Mouse (Mus musculus): ENCODE data around the gene Retreg3. TPM values are rescaled to one million over a fixed set of nuclear protein-coding genes. Genes with fewer than 3 reads are reported as not detected.
A peak's percentile ranks its signal among the peaks of the same experiment; 100 is the strongest.
"Not testable (repeated sequence)": the region's sequence is repeated elsewhere in the genome, so short reads cannot be mapped to it uniquely, and the experiment has no call there.

The Retreg3 gene
- total RNA-seq, 2 experiments from 2014 or later = 34.2 to 36.3 TPM

DNA sequence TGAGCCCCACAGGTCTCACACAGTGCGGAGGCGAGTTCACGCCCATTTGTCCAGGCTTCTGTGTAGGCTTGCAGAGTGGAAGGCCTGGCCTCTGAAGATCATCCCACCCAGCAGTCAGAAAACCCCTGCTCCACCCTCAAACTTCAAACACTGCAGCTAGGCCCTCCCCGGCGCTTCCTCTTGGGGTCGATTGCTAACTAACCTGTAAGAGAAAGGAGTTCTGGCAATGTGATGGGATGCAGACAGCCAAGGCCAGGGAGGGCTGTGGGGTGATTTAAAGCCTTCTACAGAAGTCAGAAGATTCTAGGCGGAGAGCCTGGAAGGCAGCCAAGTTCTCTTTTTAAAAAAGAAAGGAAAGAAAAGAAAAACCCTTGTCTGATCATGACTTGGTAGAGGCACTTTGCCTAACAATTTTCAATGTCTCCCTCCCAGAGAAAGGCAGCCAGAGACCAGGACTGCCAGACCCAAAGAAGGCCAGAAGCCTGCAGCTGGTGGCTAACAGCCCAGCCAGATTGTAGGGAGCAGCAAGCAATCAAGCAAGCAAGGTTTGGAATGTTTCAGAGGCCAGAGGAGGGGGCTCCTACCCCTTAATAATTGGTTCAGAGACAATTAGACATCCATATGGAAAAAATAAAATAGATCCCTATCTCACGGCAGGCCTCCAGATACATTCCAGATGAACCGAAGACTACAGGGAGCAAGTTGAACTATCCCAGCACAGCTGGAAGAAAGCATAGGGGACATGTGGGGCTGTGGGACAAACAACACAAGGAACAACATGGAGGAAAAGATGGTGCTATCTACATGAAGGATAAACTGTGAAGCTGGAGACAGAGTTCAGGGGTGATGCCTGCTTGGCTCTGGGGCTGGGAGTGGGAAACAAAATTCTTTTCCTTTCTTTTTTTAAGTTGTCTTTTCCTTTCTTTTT is 29.7 kb upstream of the Retreg3 start:
- intact Hi-C loops (cut with DNase I) = no loop called here

DNA sequence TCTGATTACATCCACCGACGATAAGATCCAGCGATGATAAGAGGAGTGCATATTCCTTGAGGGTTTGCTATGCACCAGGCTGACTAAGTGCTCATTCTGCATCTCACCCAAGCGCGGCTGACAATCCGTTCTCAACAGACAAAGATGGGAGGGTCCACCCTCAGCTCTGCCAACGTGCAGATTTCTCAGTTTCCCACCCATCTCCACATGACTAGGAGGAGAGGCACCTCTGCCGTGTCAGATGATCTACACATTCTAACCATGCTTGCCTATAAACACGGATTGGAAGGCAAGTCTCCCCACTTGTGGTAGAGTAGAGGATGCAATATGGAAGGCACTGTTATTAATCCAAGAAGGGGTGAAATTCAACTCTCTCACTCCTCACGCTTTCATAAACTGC is 29.1 kb upstream of the Retreg3 start:
- no peak for DNase-seq
- intact Hi-C loops (cut with DNase I) = no loop called here

More for the DNA sequence above, 29.7 kb upstream of the Retreg3 start:
- DNase-seq = peak in 1 of 2 experiments; percentile 58

DNA sequence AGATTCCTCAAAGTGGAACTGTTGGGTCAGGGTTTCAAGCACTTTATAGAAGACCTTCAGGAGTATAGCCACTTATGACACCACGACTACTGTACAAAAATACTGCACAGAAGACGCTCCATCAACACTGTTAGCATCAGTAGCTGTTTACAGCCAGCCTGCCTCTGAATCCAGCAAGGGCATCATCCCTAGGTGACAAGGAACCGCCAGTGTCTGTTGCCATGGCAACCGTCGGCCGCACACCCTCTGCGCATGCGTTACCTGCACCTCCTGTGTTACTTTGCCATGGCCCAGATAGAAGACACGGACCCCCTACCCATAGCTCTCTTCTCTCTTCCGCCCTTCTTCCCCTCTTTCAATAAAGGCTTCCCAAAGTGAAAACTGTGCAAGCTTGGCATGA is 26.7 kb upstream of the Retreg3 start:
- intact Hi-C loops (cut with DNase I) = no loop called here
- DNase-seq = no peak

DNA sequence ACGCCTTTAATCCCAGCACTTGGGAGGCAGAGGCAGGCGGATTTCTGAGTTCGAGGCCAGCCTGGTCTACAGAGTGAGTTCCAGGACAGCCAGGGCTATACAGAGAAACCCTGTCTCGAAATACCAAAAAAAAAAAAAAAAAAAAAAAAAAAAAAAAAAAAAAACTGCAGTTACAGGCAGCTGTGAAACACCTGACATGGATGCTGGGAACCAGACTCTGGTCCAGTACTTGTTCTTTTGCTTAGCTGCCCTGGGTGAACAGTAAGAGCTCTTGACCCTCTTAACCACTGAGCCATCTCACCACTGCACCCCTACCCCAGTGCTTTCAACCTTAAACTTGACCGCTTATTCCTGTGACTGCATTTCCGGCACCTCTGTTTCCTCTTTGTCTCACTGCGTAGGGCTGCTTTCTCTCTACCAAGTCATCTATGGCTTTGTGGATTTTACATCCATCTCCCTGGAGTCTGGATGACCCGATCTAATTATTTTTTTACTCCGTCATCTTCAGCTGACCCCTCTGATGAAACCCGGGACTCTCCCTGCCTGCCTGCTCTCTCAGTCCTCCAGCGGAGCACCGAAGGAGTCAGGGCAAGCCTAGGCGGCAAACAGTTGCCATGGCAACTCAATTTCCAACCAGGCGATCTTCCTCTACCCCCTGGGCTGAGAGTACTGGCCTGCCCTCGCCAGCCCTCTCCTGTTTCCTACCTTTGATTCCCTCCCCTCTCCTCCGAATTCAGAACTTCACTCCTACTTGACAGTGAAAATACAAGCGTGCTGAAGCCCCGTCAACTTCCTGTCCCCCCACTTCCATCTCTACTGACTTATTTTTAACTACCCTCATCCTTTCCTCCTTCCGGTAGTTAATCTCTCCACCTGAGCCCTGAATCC is 23.9 kb upstream of the Retreg3 start:
- DNase-seq = no peak
- intact Hi-C loops (cut with DNase I) = no loop called here

DNA sequence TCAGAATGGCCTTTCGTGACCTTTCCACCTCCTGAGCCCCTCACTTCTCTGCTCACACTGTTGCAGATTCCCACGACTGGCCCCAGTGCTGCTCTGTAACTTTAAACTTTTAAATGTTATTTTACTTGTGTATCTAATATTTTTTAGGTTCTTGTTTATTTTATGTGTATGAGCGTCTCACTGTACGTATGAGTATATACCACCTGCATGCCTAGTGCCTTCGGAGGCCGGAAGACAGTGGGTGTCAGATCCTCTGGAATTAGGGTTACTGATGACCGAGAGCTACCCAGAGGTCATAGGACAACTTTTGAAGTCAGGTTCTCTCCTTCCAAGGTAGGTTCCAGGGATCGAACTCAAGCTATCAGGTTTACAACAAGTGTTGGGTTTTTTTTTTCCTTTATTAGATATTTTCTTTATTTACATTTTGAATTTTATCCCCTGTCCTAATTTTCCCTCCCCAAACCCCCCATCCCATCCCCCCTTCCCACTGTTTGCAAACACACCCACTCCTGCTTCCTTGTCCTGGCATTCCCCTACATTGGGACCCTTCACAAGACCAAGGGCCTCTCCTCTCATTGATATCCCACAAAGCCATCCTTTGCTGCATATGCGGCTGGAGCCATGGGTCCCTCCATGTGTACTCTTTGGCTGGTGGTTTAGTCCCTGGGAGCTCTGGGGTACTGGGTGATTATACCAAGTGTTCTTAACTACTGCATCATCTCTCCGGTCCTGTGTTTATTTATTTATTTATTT is 22.7 kb upstream of the Retreg3 start:
- no peak for DNase-seq
- intact Hi-C loops (cut with DNase I) = no loop called here

DNA sequence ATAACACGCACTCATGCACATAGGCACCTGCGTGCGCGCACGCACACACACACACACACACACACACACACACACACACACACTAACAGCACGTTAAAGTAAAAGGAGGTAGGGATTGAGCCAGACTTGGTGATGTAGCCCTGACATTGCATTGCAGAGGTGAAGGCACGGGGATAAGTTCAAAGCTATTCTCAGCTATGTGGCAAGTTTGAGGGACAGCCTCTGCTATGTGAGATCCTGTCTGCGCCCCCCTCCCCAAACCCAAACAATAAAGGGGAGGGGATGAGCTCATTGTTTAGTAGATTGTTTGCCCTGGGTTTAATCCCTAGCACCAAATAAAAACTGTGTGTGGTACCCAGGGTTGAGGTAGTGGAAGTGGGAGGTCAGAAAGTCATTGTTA is 21.4 kb upstream of the Retreg3 start:
- no peak for DNase-seq

DNA sequence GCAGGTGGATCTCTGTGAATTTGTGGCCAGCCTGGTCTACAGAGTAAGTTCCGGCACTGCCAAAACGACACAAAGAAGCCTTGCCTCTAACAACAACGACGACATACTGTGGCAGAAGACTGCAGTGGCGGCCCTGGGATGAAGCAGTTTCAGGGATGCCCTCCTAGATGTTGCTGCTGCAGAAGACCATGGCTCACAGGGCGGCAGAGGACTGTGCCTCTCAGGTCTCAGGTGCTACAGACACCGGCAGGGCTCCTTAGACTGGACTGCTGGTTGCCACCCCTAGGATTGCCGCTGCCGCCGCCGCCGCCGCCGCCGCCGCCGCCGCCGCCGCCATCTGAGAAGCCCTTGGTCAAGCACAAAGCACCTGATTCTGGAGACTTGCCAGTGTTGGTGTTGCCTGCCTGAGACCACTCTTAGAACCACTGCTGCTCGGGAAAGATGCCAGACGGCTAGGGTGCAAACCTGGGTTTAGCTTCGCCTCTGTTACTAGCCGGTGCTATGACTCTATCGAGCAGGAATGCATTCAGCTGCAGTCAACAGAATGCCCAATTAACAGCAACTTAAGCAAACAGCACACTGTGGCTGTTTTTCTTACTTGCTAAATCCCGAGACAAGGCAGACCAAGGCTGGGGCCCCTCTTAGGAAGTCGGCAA is 20.6 kb upstream of the Retreg3 start:
- intact Hi-C loops (cut with DNase I) = no loop called here

More for the DNA sequence above, 21.4 kb upstream of the Retreg3 start:
- intact Hi-C loops (cut with DNase I) = no loop called here

DNA sequence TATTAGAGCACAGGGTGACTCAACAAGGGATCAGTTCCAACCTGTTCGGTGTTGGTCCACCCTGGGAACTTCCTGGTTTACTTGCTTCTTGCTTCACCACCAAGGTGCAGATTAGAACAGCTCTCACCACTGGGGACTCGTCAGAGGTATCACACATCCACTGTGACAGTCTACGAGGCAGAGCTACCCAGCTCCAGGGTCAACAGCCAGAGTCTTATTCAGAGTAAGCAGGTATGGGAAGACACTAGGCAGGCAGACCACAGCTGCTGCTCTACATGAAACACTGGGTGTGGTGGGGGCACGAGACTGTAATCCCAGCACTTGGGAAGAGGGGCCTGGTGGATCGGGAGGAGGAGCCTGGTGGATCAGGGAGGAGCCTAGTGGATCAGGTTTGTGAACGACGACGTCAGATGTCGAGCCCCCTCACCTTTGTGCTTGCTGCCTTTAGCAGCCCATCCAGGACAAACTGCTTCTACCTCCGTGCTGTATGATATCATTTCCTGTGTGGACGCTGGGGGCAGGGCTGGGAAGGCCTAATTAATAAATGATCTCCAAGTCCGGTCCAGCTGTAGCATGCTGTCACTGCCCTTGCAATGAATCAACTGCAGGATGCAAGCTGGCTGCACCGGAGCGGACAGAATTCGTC is 19.0 kb upstream of the Retreg3 start:
- no peak for DNase-seq
- intact Hi-C loops (cut with DNase I) = no loop called here

More for the DNA sequence above, 20.6 kb upstream of the Retreg3 start:
- peak in 1 of 2 experiments; percentile 18 for DNase-seq

DNA sequence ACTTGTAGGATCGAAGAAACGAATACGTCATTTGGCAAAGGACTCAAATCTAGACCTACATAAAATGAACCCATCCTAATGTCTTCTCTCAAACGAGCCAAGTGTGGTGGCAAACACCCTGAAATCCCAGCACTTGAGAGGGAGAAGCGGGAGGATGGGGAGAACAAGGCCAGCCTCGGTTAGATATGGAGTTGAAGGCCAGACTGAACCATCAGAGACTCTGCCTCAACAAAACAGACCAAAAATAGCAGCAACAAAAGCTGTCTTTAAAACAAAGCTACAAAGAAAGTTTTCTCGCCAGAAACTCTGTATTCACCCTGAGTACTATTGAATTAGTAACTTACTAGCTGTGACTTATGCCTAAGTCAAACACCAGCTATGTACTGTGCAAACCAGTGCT is 17.3 kb upstream of the Retreg3 start:
- intact Hi-C loops (cut with DNase I) = no loop called here
- no peak for DNase-seq

DNA sequence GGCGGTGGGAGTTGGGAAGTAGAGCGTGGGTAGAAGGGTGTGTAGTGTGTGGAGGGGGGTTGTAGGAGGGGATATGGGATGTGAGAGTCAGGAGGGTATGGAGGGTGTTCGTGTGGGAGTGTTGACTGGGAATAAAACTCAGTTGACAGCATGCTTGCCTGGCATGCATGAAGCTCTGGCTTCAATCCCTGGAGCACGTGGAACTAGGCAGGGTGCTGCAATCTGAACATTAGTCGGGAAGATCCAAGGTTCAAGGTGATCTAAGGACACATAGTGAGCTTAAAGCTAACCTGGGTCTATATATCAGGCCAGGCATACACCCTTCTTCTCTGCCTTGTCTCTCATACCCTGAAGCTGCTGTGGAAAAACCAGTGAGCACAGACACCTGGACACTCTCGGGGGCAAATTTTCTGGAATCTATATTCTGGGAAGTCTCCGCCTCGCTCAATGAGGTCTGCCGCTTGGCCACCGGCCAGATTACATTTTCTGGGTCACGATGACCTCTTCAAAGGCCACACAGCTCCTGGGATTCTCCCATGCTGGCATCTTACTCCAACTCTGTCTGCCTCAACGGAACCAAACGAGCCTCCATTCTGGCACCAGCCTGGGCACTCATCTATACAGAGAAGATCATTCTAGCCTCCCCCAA is 14.6 kb upstream of the Retreg3 start:
- DNase-seq = no peak
- intact Hi-C loops (cut with DNase I) = no loop called here

DNA sequence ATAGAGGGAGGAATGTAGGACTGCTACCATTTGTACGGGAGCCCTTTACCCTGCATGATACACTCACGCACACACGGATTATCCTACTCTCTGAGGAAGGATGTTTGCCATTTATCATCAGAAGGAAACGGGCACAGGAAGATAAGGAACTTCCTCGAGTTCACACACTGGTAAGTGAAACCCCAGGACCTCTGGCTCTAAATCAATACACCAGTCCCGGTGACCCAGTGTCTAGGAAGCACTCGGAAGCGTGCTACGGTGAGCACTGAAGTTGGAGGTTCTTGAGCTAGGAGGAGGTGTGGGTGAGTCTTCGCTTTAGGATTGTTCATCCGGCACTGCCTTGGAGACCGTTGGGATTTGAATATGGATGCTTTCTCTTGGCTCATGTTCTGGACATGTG is 13.3 kb upstream of the Retreg3 start:
- DNase-seq = no peak
- intact Hi-C loops (cut with DNase I) = no loop called here

DNA sequence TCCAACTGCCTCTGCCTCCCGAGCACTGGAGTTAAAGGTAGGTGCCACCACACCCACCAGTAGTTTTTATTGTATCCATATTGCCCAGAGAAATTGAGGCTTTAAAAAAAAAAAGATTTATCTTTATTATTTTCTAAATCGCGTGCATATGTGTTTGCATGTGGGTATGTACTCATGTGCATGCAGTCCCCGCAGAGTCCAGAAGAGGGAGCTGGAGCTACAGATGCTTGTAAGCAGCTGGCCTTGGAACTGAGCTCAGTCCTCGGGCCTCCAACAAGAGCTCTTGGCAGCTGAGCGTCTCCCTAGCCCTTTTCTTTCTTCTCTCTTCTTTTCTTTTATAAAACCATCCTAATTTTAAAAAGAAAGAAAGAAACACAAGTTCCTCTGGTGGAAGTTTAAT is 12.0 kb upstream of the Retreg3 start:
- intact Hi-C loops (cut with DNase I) = no loop called here
- DNase-seq = no peak

DNA sequence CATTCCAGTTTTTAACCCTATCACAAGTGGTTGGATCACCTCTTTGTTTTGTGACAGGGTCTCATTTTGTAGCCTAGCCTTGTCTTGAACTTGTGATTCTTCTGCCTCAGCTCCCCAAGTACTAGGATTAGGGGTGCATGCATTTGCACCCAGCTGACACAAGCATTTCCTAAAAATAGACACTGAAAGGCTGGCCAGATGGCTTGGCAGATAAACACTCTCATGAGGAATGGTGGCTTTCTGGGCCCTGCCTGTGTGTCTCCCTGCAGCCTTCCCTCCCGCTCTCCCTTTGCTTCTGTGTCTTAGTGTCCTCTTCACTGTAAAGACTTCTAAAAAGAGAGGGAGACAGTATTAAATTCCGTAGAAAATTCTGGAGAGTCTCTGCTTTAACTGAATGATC is 11.5 kb upstream of the Retreg3 start:
- intact Hi-C loops (cut with DNase I) = no loop called here
- no peak for DNase-seq

DNA sequence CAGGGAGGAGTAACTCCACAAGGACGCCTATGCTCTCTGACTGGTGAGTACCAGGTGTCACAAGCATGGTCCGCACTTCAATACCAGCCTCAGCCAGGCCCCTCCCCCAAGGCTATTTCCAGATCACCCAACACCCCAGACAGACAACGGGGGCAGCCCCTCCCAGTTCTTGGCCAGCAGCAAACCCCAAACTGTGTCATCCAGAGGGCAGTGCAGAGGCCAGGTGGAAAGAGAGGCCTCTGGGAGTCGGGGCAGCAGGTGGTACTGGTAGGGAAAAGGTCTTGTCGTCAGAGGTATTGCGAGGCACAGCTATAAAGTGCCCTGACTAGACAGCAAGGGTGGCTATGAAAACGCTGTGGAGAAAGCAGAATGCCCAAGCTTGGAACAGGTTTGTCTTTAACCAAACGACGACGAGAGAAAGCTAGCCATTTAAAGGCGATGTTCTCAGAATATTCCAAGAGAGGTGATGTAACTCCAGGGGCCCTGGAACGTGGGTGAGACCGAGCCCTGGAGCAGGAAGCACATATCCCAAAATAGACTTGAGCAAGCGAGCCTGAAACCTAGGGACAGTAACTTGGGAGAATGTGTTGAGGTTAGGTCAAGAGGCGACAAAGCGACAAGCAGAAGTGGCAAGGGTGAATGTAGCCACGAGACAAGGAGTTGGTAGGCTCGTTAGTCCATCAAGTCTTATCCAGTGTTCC is 10.5 kb upstream of the Retreg3 start:
- DNase-seq = peak; percentile 49 to 51
- intact Hi-C loops (cut with DNase I) = no loop called here

DNA sequence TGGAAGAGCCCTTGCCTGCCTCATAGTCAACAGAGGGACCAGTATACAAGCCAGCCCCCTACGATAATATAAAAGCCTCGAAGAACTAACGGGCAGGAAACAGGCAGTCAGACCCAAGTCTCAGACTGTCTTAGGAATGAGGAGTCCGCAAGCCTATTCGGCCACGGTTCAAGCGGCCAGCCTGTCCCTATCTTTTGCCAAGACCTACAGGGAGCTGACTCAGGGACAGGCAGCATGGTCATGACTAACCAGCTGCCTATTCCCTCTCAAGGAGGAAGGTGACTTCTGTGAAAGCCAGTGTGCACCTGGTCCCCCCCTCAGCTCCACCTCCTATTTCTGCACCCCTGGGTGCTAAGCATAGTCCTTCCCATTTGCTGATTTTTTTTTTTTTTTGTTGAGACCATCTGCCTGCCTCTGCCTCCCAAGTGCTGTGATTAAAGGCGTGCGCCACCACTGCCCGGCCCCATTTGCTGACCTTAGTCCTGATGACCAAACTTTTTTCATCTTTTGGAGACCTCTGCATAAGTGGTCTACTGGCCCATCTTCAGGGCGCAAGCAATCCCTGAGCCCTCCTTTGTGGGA is 9.4 kb upstream of the Retreg3 start:
- intact Hi-C loops (cut with DNase I) = no loop called here
- no peak for DNase-seq

DNA sequence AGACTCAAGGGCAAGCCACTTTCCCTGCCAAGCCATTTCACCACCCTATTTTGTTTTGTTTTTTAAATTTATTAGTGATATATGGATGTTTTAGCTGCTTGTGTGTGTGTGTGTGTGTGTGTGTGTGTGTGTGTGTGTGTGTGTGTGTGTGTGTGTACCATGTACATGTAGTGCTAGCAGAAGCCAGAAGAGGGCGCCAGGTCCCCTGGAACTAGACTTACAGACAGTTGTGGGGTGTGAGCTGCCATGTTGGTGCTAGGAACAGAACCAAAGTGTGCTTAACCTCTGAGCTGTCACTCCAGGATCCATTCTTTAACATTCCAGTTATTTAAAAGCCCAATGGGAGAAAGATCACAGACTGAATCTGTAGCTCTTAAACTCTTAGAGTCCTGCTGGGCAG is 7.4 kb upstream of the Retreg3 start:
- DNase-seq = no peak

DNA sequence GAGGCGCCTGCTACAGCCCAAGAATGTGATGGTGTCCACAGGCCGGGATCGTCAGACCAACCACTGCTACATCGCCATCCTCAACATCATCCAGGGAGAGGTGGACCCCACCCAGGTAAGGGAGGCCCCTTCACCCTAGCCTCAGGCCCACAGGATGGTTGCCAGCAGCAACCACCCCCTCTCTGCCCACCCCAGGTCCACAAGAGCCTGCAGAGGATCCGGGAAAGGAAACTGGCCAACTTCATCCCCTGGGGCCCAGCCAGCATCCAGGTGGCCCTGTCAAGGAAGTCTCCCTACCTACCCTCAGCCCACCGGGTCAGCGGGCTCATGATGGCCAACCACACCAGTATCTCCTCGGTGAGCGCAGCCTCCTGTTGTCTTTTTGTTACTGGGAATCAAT is 5.3 kb upstream of the Retreg3 start:
- DNase-seq; intact Hi-C loops (cut with DNase I): not testable (repeated sequence)

More for the DNA sequence above, 7.4 kb upstream of the Retreg3 start:
- intact Hi-C loops (cut with DNase I) = no loop called here

DNA sequence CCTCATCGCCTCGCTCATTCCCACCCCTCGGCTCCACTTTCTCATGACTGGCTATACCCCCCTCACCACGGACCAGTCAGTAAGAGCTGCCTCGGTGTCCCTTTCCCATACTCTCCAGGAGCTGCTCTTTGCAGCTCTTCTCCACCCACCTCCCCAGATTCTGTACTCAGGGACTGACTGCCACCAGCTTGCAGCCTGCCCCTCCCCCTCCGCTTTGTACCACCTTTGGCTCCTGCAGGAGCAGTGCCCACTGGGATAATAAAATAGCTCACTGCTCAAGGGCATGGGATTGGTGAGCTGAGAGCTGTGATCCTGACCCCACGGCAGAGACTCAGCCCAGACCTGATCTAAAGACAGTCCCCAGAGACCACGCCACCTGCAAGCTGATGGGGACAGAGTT is 4.8 kb upstream of the Retreg3 start:
- DNase-seq; intact Hi-C loops (cut with DNase I): not testable (repeated sequence)

All from heart, postnatal 36 days (tissue).